Mouse (Mus musculus) urinary bladder, postnatal 4 days (tissue): ENCODE measurements at regions not wholly inside any gene's neighbourhood (a gene's known extent, or its start where the extent isn't known, plus 50 kb on each side); places are given as distances from the start of the nearest gene placed in this dataset.
A peak's percentile ranks its signal among the peaks of the same experiment; 100 is the strongest.

Source experiments
- DNase-seq, 2 experiments: peaks; one replicate each; pipeline ENCODE4 v3.0.0; 2021 to 2022; ENCODE audit warnings: low spot score in 2 of 2

DNA sequence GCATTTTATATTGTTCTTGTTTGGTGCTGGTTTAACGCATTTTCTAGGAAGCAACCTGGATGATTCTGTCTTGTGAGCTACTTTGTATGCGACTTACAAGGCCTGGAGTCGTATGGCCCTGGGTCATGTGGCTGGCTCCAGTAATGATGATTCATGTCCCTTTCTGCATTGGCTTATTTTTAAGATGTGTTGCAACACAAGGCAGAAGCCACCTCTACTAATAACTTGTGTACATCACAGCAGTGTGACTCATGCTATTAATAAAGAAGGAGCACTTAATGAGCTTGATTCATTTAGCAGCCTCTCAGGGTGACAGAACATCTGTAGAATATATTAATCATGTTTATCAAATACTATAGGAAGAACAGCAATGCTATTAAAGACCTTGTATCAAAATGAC, 84.0 kb downstream of the Slc5a7 start:
- DNase-seq, result no peak

DNA sequence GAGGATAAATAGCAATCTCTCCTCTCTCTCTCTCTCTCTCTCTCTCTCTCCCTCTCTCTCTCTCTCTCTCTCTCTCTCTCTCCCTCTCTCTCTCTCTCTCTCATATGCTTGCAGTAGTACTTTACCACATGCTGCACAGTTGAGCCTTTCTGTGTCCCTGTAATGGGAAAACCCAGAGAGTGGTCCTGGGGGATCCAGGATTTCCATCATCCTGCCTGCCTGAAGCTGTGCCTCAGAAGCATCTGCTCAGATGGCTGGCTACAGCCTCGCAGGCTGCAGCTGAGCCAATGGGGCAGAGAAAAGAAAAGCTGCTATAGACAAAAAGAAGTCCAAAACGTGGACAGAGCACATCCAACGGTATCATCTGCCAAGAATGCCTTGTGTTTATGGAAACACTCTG, 97.1 kb downstream of the Slc5a7 start:
- DNase-seq, result no peak

DNA sequence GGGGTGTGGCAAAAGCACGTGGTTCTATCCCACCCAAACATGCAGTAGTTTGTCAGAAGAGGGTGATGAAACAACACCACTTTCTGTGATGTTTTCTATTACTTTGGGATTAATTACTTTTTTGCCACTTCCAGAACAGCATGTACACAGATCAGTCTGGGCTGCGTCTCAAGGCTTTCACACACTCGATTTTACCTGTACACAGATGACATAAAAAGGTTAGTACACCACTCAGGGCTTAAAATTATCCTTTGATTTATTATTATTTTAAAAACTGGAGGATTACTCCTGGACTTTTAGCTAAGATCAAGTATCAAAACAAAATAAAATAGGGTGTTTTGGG, 106.6 kb downstream of the Slc5a7 start:
- DNase-seq, result no peak

DNA sequence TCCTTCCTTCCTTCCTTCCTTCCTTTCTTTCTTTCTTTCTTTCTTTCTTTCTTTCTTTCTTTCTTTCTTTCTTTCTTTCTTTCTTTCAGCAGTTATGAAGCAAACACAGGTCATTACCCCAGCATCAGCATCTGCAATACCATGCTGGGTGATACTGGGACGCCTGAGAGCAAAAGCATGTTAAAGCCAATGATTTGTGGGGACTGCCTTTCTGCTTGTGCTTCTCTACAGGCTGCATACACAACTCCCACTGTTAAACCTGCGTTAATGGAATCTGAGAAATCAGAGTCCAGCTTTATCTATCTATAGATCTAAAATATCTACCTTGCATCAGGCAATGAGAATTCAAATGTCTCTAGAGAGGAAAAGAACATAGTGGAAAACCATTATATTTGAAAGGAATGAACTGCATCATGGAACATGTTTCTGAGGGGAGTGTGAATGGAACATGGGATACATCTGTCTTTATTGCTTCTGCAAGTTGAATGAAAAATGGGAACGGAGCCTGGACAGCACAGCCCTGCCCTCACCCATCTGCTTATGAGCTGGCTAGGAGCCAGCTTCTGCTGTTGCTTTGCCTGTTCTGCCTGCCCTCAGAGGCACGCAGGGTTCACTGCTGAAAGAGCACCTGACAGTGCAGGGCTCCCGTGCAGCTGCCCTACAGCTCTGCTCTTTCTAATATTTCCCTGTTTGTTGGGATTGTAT, 107.2 kb downstream of the Slc5a7 start:
- no peak for DNase-seq

DNA sequence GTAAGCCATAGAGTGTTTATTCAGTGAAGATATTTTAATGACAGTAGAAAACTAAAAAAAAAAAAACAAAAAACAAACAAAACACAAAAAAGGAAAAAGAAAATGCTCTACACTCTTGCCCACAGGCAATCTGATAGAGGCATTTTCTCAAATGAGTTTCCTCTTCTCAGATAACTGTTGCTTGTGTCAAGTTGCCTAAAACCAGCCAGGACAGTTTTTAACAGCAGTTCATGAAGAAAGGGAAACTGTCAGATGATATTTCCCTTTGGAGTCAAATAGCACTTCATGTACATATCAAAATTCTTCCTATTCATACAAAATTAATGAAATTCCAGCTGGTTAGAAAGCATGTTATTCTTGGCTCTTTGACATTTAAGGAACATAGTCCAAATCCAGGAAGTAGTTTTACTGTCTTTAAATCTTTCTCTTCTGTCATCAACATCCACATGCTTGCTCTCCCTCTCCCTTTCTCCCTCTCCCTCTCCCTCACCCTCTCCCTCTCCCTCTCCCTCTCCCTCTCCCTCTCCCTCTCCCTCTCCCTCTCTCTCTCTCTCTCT, 109.8 kb downstream of the Slc5a7 start:
- DNase-seq, result no peak

DNA sequence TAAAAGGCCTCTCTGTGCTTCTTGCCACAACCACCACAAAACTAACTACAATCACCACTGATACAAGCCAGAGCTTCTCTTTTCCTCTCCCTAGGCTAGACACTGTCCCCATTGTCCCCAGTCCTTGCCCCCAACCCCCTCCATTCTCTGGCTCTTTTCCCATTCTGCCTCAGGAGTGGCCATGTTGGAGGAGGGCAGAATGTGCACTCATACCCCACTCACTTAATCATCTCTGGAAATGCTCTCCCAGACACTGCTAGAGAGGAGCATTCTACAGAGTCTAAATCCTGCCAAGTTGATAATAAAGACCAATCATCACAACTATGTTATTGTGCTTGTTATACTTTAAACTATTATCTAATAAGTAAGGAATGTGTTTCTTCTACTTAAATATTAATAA, 116.8 kb downstream of the Slc5a7 start:
- DNase-seq, result no peak

DNA sequence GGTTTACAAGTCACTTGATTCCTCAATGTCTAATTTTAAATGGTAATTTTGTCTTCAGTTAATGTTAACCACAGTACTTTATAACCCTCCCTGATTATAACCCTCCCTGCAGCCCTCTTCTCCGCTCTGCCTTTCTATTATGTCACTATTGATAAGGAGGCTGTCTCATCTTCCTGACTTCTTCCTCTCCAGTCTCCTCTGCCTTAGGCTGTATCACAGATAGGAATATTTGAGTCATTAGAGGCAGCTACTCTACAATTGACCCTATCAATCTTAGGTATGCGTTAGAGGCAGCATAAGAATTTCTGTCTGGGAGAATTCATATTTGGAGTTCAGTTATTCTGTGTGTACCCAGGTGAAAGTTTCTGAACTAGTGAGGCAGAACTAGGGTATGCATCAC, 118.3 kb downstream of the Slc5a7 start:
- DNase-seq, result no peak

DNA sequence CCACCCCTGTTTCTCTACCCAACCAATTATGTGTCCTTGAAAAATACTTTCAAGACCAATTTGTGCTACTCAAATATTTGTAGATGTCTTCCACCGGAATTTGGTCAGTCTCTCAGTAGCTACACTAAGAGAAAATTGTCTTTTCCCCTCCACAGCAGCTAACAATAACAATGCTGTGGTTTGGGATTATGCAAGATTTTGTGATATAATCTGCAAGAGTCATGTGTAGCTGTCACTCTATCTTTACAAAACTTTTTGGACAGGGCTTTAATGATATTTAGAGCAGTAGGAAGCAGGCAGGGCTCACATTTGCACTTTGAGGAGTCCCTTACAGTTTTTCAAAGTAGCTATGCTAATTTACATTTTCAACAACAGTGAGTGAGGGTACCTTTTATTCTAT, 128.1 kb downstream of the Slc5a7 start:
- no peak for DNase-seq

DNA sequence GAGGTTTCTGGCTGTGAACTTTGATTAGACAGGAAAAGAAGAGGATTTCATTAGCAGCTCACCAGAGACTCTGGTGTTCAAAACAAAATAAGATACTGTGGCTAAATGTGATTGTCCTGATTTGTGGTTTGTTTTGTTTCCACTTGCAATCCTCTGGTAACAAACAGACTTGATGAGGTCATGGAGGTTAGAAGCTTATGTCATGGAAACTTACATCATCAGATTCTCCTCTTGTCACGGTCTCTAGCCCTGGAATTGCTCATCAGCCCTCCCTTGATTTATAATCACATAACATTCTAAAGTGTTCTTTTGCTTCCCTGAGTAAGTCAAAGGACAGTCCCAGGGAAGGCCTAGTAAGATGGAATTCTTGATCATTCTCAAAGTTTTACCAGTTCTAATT, 130.8 kb downstream of the Slc5a7 start:
- no peak for DNase-seq

DNA sequence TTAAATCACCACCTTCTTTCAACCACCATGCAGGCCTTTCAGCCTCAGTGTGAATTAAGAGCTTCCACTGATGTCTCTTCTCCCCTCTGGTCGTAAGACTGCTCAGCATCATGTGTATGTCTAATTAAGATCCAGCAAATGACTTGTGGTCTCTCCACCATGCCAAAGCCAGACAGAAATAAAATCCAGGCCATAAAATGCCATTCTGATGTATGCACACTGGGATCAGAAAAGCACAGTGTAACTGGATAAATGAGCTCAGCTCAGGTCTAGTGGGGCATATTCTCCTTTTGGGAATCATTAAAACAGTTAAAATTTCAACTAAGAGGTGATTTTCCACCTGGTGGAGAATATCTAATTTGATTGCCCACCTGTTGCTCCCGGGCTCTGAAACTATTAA, 136.5 kb downstream of the Slc5a7 start:
- no peak for DNase-seq

DNA sequence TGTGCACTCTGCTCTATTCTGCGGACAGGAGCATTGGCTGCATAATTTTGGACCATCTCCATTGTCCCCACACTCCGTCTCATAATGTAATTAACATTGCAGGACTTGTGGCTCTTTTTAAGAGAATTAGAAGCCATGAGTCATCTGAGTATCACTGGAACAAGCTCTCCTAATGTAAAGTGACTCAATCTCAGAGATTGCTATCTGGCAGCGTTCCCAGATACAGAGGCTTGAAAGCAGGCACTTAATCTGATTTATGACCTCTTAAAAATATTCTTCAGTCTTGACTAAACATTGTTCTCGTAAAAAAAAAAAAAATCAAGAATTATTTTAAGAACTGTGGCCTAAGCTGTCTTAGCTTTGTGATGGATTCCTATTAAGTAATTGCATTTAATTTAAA, 140.1 kb downstream of the Slc5a7 start:
- DNase-seq, result peak in 1 of 2 experiments; percentile 16

DNA sequence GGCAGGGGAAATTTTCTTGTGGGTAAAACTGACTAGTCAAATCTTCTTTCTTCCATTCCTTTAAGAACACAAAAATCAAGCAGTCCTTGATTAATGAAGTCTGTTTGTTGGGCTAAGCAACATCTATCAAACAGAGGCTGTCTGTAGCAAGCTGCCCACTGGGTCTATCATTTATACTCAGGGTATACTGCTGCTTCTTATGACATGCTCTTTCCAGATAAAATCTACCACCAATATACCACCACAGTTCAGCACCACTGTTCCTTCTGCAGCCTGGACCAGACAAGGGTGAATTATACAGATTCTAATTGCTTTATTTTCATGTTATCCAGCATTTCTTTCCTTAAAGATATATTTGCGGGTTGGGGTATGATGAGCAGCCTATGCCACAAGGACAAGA, 140.5 kb downstream of the Slc5a7 start:
- DNase-seq, result no peak

DNA sequence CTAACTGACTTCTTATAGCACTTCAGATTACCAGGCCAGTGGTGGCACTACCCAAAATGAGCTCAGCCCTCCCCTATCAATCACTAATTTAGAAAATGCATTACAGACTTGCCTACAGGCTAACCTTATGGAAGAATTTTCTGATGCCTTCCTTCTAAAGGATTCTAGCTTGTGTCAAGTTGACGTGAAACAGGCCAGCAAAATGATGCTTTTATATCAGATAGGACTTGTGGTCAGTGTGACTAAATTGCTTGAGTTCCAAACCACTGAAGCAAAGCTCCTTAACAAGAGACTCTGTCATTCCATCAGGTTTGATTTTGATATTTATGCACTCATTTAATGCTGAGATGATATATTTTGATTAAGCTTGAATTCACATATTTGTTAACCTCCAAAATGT, 143.0 kb downstream of the Slc5a7 start:
- no peak for DNase-seq

DNA sequence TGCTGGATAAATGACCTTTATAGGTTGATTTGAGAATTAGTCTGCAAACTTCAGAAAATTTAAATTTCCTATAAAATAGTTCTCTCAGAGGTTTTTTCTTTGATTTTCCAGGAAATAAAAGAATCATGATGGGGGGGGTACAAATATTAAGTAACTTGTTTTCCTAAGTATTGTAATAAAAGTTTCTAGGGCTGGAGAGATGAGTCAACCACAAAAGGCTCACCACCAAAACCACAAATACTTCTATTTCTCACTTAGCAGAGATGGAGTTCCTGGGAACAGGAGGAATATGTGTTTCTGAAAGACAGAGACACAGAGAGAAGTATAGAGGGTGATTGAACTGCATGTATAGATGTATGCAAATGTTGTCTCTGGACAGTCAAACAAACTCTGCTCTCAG, 144.3 kb downstream of the Slc5a7 start:
- DNase-seq, result no peak
